Mouse (Mus musculus): Measurements from ENCODE around the gene Tbc1d16. TPM values are rescaled to one million over a fixed set of nuclear protein-coding genes. Genes with fewer than 3 reads are reported as not detected.

Gene Tbc1d16
- total RNA-seq, 2 experiments from 2014 or later = 19.1 to 21.8 TPM

DNA sequence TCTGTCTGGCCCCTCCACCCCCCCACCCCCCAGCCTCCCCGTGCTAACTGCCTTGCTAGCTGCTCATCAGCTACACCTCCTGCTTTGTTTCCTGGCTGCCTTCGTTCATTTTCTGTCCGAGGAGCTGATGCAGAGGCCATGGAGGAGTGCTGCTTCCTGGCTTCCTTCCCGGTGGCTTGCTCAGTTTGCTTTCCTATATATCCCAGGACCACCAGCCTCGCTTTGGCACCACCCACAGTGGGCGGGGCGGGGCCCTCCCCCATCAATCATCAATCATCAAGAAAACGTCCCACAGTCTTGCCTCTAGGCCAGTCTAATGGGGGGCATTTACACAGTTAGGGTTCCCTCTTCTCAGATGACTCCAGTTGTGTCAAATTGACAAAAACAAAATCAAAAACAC lies 8.1 kb upstream of the Tbc1d16 start:
- DNase-seq = no peak

DNA sequence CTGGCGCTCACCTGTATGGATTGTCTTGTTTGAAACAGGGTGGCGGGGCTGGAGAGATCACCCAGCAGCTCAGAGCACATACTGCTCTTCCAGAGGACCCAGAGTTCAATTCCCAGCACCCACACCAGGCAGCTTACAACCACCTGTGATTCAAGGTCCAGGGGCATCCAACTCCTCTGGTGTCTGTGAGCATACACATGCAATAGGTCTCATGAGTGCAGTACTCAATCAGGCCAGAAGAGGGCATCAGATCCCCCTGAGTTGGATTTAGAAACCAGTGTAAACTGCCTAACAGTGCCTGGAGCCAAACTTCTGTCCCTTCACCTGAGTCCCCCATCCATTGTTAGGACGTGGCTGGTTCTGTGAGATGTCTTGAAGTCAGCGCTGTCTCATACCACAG lies 7.3 kb upstream of the Tbc1d16 start:
- DNase-seq = peak; percentile 69

DNA sequence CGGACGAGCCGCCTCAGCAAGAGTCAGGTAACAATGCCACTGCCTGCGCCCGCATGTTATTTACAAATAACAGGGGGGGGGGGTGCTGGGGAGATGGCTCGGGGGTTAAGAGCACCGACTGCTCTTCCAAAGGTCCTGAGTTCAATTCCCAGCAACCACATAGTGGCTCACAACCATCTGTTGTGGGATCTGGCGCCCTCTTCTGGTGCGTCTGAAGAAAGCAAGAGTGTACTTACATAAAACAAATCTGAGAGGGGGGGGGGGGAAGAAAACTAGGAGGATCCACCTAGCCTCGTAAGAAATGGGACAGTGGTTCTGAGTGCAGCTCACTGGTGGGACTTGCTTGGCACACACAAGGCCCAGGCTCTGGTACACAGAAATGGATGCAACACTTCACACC lies 6.5 kb upstream of the Tbc1d16 start:
- no peak for DNase-seq

- DNase-seq = peak; percentile 73
Observed at GRCm38 (mm10) chr11:119228846-119229626, 737 bp upstream of the Tbc1d16 start.

DNA sequence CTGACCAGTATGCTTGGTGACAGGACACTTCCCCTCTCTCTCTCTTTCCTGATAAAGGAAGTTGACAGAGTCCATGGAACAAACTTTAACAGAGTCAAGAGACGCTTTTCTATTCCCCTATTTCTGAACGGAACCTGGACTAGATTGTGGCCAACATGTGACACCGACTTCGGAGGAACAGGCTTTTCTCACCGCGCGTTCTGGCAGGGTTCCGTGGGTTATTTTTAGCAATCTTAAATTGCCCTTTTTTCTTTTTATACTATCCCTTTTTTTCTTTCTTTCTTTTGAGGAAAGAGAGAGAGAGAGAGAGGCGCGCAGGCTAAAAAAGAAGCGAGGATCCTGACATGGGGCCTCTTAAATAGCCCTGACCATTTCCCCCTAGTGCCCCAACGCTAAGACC lies 708 bp downstream of the Tbc1d16 start:
- no peak for DNase-seq

DNA sequence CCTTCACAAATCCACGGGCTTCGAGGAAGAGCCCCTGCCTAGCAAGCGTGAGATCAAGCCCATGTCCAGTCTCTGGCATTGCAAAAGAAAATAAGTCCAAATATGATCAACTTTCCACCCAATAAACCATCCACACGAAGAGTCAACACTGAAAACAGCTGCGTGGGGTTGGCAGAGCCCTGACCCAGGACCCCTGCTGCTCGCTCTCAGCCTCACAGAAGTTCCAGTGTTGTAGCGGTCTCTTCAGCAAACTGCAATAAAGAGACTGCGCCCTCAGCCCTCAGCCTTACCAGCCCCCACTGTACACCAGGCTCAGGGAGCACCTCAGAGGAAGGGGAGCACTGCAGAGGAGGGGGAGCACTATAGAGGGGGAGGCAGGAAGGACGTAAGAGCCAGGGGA lies 2.7 kb downstream of the Tbc1d16 start:
- DNase-seq = no peak

- no peak for DNase-seq
Observed at GRCm38 (mm10) chr11:119224926-119225325, 3.4 kb downstream of the Tbc1d16 start.

- DNase-seq = peak; percentile 25
Observed at GRCm38 (mm10) chr11:119223124-119223890, 5.0 kb downstream of the Tbc1d16 start.

- DNase-seq = no peak
Observed at GRCm38 (mm10) chr11:119221812-119222510, 6.3 kb downstream of the Tbc1d16 start.

GRCm38 (mm10) chr11:119219816-119220465 lies 8.4 kb downstream of the Tbc1d16 start:
- peak; percentile 82 for DNase-seq

GRCm38 (mm10) chr11:119217861-119218260 lies 10.4 kb downstream of the Tbc1d16 start:
- DNase-seq = no peak

DNA sequence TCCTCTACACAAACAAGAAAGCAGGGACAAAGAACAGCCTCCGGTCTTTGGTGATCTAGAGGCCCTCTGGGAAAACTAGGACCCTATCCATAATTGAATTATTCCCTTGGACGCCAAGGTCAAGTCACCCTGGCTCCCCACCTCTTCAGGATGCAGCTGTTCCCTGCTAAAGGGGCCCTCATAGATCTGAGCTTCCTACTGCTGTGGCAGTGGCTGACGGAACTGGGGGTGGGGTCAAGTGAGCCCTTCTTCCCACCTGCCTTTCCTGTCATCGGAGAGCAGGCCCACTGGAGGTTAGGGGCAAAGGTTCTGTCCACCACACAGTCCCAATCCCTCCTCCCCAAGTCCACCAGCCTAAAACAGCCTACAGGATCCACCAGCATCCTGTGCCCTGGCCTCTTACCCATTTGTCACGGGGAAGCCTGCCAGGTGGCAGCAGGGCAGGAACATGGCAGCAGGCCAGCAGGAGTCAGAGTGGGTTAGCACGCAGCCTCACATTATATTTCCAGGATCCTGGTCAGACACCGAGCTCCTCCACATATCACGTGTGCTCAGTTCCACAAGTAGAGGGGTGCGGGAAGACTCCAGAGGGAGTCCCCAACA lies 12.3 kb downstream of the Tbc1d16 start:
- DNase-seq = peak; percentile 86

DNA sequence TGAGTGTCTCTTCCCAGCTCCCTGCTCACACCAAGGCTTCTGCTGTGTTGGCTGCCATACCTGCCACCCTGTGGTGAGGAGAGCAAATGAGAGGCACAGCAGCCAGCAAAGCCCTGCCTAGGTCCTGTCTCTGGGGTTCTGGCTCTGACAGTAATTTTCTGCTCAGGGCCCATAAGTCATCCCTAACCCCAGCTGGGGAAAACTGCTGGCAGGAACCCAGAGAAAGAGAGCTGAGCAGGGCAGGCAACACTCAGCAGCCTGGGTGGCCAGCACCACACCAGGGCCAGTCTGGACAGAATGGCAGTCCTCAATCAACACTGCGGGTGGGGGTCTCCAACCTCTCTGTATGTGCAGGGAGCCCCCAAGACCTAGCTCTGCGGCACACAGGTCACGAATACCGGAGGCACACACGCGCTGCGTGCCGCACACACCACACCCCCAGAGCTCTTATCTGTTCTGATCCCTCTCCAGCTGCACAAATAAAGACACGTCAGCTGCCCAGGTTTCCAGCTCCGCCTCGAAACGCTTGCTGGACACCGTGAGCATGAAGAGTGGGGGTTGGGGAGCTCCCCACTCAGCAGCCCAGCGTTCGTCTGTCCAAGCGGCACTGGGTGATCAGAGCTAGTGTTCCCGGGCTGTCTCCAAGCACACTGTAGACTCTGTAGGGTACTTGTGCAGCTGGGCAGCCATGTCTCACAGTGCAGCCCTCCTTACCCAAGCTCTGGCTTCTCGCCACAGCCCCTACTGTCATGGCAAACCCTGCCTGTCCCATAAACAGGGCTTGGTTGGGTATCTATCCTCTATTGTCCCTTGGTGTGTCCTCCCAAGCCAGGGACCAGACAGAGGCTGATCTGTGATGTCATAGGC lies 13.0 kb downstream of the Tbc1d16 start:
- DNase-seq = peak; percentile 83

DNA sequence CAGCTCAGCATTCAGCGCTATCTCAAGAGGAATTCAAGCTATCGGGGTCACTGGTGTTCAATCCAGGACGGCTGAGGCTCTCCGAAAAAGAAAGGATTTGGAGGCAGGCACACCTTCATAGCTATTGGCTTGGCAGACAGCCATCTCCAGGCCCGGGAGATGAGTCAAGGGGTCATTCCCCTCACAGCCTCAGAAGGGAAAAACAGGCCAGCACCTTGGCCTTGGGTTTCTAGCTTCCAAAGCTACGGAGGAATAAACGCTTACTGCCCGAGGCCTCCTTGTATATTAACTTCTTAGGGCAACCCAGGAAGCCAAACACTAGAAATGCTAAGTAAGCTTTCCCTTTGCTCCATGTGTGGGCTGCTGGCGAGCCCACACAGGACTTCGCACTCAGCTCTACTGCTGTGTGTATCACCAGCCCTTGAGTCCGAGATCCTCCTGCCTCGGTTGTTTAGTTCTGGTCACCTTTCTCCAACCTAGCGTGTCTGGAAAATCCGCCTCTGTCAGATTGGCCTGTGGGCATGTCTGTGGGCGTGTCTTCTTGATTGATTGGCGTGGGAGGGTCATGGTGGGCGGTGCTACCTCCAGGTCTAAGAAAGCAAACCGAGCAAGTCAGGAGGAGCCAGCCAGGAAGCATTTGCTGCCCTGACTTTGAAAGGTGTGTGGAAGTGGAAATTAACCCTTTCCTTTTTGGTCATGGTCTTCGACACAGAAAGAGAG lies 15.0 kb downstream of the Tbc1d16 start:
- peak; percentile 65 for DNase-seq

DNA sequence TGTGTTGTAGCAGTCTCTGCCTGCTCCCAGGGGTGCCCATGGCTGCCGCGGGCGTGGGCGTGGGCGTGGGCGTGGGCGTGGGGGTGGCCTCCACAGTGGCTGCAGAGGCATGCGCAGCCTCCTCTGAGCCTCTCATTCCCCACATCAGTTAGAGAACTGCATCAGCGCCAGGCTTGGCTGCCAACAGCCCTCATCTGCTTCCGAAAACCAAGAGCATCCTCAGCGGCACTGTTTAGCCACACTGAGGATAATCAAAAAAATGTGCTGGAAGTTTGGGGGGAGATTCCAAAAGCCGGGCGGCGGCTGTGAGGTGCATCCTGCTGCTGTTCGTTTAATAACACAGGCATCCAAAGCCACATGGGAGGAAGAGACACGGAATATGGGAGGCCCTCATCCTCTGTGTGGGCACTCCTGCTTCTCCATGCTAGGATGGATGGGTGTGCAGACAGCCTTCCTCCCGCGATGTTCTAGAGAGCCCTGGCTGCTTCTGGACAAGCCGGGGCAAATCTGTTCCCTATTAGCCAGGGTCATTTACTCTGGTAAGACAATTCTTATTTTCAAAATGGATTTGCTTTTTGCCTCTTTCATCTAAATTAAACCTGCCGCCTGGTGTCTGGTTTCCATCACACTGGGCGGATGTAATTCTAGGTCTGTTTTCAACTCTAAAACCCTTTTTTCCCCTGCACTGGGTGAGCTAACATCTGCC lies 16.5 kb downstream of the Tbc1d16 start:
- no peak for DNase-seq

DNA sequence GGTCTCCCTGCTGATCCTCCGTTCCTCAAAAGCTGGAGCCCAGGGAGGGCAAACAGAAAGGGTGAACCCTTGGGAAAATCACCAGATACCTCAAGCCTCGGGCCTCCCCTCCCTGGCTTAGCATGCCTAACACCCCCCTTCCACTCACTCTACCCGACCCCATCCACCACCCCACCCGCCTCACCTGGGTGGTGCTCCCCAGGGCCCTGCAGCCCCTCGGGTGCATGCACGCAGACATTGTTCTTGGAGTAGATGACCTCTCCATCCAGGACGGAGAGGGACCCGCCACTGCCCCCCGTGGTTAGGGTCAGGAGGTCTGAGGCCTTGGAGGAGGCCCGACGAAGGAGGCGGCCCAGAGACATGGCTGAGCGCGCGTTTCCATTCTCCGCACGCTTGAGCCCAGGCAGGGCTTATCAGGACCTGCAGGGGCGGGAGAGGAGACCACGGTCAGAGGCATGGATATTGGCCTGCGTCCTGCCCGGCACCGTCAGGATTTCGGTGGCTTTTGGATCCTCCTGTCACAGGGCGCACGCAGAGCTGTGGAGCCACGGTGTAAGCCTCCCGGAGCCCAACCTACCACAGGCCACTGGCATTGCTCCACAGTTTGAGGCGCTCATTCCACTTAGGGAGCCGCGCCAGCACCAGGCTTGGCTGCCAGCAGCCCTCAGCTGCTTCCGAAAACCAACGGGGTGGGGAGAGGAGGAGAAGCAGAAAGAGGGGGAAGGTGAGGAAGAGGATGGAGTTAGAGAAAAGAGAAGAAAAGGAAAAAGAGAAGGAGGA lies 17.8 kb downstream of the Tbc1d16 start:
- peak; percentile 77 for DNase-seq

DNA sequence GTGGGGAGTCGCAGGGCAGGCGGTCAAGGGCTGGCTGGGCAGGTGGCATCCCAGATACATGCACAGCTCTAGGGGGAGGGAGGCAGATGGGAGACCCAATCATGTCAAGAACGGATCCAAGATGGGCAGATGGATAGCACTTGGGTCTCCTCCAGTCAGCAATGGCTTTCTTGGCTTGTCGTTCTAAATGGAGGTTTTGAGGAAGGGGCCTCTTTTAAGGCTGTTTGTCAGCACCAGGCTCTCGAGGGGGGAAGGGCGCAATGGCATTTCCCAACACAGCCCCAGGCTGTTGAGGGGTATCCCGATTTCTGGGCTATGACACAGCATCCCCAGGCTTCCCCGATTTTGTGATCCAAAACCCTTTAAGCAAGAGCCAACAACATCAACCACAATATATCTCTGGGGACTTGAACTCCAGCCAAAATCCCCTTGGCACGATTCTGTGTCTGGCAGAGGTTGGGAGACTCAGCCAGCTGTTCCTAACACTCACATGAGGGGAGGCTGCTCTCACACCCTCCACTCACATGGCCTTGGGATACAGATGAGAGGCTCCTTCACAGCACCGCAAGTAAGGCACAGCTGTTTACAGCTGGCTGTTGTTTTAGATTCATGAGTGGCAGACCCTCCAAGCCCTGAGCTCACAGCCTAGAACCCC lies 18.8 kb downstream of the Tbc1d16 start:
- peak; percentile 74 for DNase-seq

DNA sequence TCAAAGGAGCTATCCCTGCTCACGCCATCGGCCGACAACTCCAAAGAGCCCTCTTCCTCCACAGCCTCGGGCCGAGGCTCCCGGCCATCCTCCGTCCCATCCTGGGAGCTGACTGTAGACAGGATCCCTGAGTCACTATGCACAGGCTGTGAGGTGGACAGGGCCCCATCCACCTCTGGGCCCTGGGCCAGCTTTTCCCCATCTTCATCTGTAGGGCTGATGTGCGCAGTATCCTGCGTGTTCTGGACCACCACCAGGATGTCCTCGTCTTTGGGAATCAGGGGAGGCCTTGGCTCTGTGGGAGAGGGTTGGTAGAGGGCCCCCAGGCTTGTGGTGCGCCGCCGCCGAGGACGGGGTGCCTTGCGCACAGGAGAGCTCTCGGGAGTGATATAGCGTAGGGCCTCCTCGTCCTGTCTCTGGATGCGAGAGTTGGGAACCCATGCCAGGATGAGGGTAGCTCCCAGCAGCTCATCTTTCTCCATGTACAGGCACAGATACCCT lies 19.4 kb downstream of the Tbc1d16 start:
- DNase-seq = no peak
